Mouse (Mus musculus) R1 (cell line): ENCODE measurements around the gene Coro1c.
A peak's percentile ranks its signal among the peaks of the same experiment; 100 is the strongest.

Source experiments
- DNase-seq: peaks from one replicate; pipeline ENCODE4 v3.0.0-alpha.2; 2018; ENCODE audit warnings: low read depth, low spot score

The Coro1c gene

GRCm38 (mm10) chr5:113884750-113885149, 23.8 kb downstream of the Coro1c start:
- DNase-seq = no peak

- DNase-seq = no peak
These were observed 25.2 kb downstream of the Coro1c start for GRCm38 (mm10) chr5:113883384-113883771.

- DNase-seq = no peak
These were observed 25.8 kb downstream of the Coro1c start for GRCm38 (mm10) chr5:113882566-113883383.

GRCm38 (mm10) chr5:113881136-113881535, 27.4 kb downstream of the Coro1c start:
- DNase-seq = peak; percentile 63

GRCm38 (mm10) chr5:113878943-113879617, 29.5 kb downstream of the Coro1c start:
- no peak for DNase-seq

- no peak for DNase-seq
These were observed 31.0 kb downstream of the Coro1c start for GRCm38 (mm10) chr5:113877565-113877964.

- no peak for DNase-seq
These were observed 32.4 kb downstream of the Coro1c start for GRCm38 (mm10) chr5:113876176-113876575.

- DNase-seq = no peak
These were observed 32.9 kb downstream of the Coro1c start for GRCm38 (mm10) chr5:113875625-113876024.

GRCm38 (mm10) chr5:113874063-113875024, 34.2 kb downstream of the Coro1c start:
- DNase-seq = no peak

- DNase-seq = peak; percentile 94
These were observed 35.3 kb downstream of the Coro1c start for GRCm38 (mm10) chr5:113872936-113873912.

GRCm38 (mm10) chr5:113871903-113872548, 36.5 kb downstream of the Coro1c start:
- DNase-seq = no peak

GRCm38 (mm10) chr5:113870393-113871040, 38.0 kb downstream of the Coro1c start:
- no peak for DNase-seq

GRCm38 (mm10) chr5:113869132-113869531, 39.4 kb downstream of the Coro1c start:
- DNase-seq = no peak

GRCm38 (mm10) chr5:113864992-113865391, 43.6 kb downstream of the Coro1c start:
- DNase-seq = no peak

GRCm38 (mm10) chr5:113863994-113864393, 44.6 kb downstream of the Coro1c start:
- DNase-seq = peak; percentile 47

GRCm38 (mm10) chr5:113862418-113862817, 46.1 kb downstream of the Coro1c start:
- no peak for DNase-seq

GRCm38 (mm10) chr5:113861294-113861693, 47.3 kb downstream of the Coro1c start:
- peak; percentile 70 for DNase-seq

GRCm38 (mm10) chr5:113858971-113859370, 49.6 kb downstream of the Coro1c start:
- no peak for DNase-seq

- no peak for DNase-seq
These were observed 50.0 kb downstream of the Coro1c start for GRCm38 (mm10) chr5:113858550-113858949.

GRCm38 (mm10) chr5:113857631-113858030, 50.9 kb downstream of the Coro1c start:
- no peak for DNase-seq
